Mouse (Mus musculus) layer of hippocampus, postnatal 36 days (tissue): ENCODE data around the gene Podxl2. TPM values are rescaled to one million over a fixed set of nuclear protein-coding genes. Genes with fewer than 3 reads are reported as not detected.

Experiments
- DNase-seq, 2 experiments: peaks; one replicate each; pipeline ENCODE4 v3.0.0; 2022
- total RNA-seq, 2 experiments: library from RNA; stranded (reverse); gene quantifications; 2 replicates each; pipeline ENCODE4 v1.2.3; 2021

Gene Podxl2
- total RNA-seq, 2 experiments from 2014 or later, result 159 to 169 TPM

GRCm38 (mm10) chr6:88886417-88886967 is 11.6 kb upstream of the Podxl2 start:
- no peak for DNase-seq

- no peak for DNase-seq
Measured at GRCm38 (mm10) chr6:88885644-88886416, 11.0 kb upstream of the Podxl2 start.

GRCm38 (mm10) chr6:88884690-88885089 is 9.8 kb upstream of the Podxl2 start:
- DNase-seq, result no peak

GRCm38 (mm10) chr6:88884195-88884594 is 9.4 kb upstream of the Podxl2 start:
- no peak for DNase-seq

GRCm38 (mm10) chr6:88881334-88881733 is 6.5 kb upstream of the Podxl2 start:
- no peak for DNase-seq

- no peak for DNase-seq
Measured at GRCm38 (mm10) chr6:88879471-88879870, 4.6 kb upstream of the Podxl2 start.

- peak; percentile 45 to 49 for DNase-seq
Measured at GRCm38 (mm10) chr6:88873965-88874867, 628 bp downstream of the Podxl2 start.

GRCm38 (mm10) chr6:88872811-88873210 is 2.0 kb downstream of the Podxl2 start:
- DNase-seq, result no peak

GRCm38 (mm10) chr6:88871546-88871945 is 3.3 kb downstream of the Podxl2 start:
- DNase-seq, result peak; percentile 50 to 57

- DNase-seq, result no peak
Measured at GRCm38 (mm10) chr6:88870594-88870993, 4.2 kb downstream of the Podxl2 start.

- DNase-seq, result peak in 1 of 2 experiments; percentile 37
Measured at GRCm38 (mm10) chr6:88869459-88869858, 5.4 kb downstream of the Podxl2 start.

GRCm38 (mm10) chr6:88865704-88866103 is 9.1 kb downstream of the Podxl2 start:
- no peak for DNase-seq

- DNase-seq, result no peak
Measured at GRCm38 (mm10) chr6:88860914-88861313, 13.9 kb downstream of the Podxl2 start.

- DNase-seq, result no peak
Measured at GRCm38 (mm10) chr6:88858341-88858740, 16.5 kb downstream of the Podxl2 start.

- DNase-seq, result no peak
Measured at GRCm38 (mm10) chr6:88857830-88858229, 17.0 kb downstream of the Podxl2 start.

GRCm38 (mm10) chr6:88857249-88857648 is 17.6 kb downstream of the Podxl2 start:
- DNase-seq, result no peak

- DNase-seq, result no peak
Measured at GRCm38 (mm10) chr6:88855636-88856035, 19.2 kb downstream of the Podxl2 start.

GRCm38 (mm10) chr6:88854509-88854908 is 20.3 kb downstream of the Podxl2 start:
- no peak for DNase-seq

GRCm38 (mm10) chr6:88850034-88850433 is 24.8 kb downstream of the Podxl2 start:
- no peak for DNase-seq

- DNase-seq, result no peak
Measured at GRCm38 (mm10) chr6:88849270-88849669, 25.6 kb downstream of the Podxl2 start.

GRCm38 (mm10) chr6:88847571-88847970 is 27.3 kb downstream of the Podxl2 start:
- no peak for DNase-seq

GRCm38 (mm10) chr6:88844901-88845565 is 29.8 kb downstream of the Podxl2 start:
- no peak for DNase-seq
